Mouse (Mus musculus): ENCODE data around the gene Olfr1344. TPM values are rescaled to one million over a fixed set of nuclear protein-coding genes. Genes with fewer than 3 reads are reported as not detected.
"Not testable (repeated sequence)": the region's sequence is repeated elsewhere in the genome, so short reads cannot be mapped to it uniquely, and the experiment has no call there.

The Olfr1344 gene
- polyA plus RNA-seq, 1 experiment from 2014 or later = not detected

- Histone ChIP-seq H3K9me3 (replicated peaks; ENCODE audit: control insufficient read depth, low read length) (no peaks in the 10 kb centered on the region), H3K27ac (ENCODE audit: low read depth, low read length) (no peak overlapping the region), H3K4me2 (ENCODE audit: low read length) (no peak overlapping the region), H3K27me3 (replicated peaks; ENCODE audit: control insufficient read depth, insufficient read depth, low read length) (no peaks in the 10 kb centered on the region), H3K4me3 (ENCODE audit: low read depth, low read length) (no peak overlapping the region), H3K4me1 (ENCODE audit: control insufficient read depth, insufficient read depth, low read length) (no peaks in the 10 kb centered on the region), H3K36me3 (ENCODE audit: control insufficient read depth, insufficient read depth, low read length) (no peaks in the 10 kb centered on the region), H3K9ac (ENCODE audit: low read length) (no peak overlapping the region)
- WGBS = 90% methylated on average over 3 of the region's 3 CpGs
- no peak for ATAC-seq
- DNase-seq (ENCODE audit: low spot score) = no peak
These were observed 9.1 kb upstream of the Olfr1344 start for GRCm38 (mm10) chr7:6429381-6429780.

GRCm38 (mm10) chr7:6430342-6430741 is 8.1 kb upstream of the Olfr1344 start:
- H3K27ac ChIP-seq (ENCODE audit: low read depth, low read length) = no peak overlapping the region
- 34% methylated on average over 2 of the region's 2 CpGs for WGBS
- peak; percentile 24 for DNase-seq (ENCODE audit: low spot score)

GRCm38 (mm10) chr7:6441173-6441572 is 2.7 kb downstream of the Olfr1344 start:
- WGBS = 74% methylated on average over 2 of the region's 2 CpGs
- H3K9ac ChIP-seq (ENCODE audit: low read length) = no peak overlapping the region
- ATAC-seq (no peak), DNase-seq (ENCODE audit: low spot score) (no peak)
- H3K4me2 ChIP-seq (ENCODE audit: low read length) = no peak overlapping the region
- H3K27me3 ChIP-seq (replicated peaks; ENCODE audit: control insufficient read depth, insufficient read depth, low read length) = no peaks in the 10 kb centered on the region
- H3K9me3 ChIP-seq (replicated peaks; ENCODE audit: control insufficient read depth, low read length) = no peaks in the 10 kb centered on the region
- no peak overlapping the region for H3K4me3 ChIP-seq (ENCODE audit: low read depth, low read length)
- H3K4me1 ChIP-seq (ENCODE audit: control insufficient read depth, insufficient read depth, low read length) = no peaks in the 10 kb centered on the region
- H3K36me3 ChIP-seq (ENCODE audit: control insufficient read depth, insufficient read depth, low read length) = no peaks in the 10 kb centered on the region
- no peak overlapping the region for H3K27ac ChIP-seq (ENCODE audit: low read depth, low read length)

More at GRCm38 (mm10) chr7:6430342-6430741, 8.1 kb upstream of the Olfr1344 start:
- Histone ChIP-seq H3K9ac (ENCODE audit: low read length) (no peak overlapping the region), H3K27me3 (replicated peaks; ENCODE audit: control insufficient read depth, insufficient read depth, low read length) (no peaks in the 10 kb centered on the region), H3K36me3 (ENCODE audit: control insufficient read depth, insufficient read depth, low read length) (no peaks in the 10 kb centered on the region), H3K4me2 (ENCODE audit: low read length) (no peak overlapping the region), H3K4me3 (ENCODE audit: low read depth, low read length) (no peak overlapping the region), H3K4me1 (ENCODE audit: control insufficient read depth, insufficient read depth, low read length) (peaks cover 4% of the 10 kb centered on the region), H3K9me3 (replicated peaks; ENCODE audit: control insufficient read depth, low read length) (no peaks in the 10 kb centered on the region)
- no peak for ATAC-seq

- Histone ChIP-seq H3K36me3 (ENCODE audit: control insufficient read depth, insufficient read depth, low read length) (no peaks in the 10 kb centered on the region), H3K27ac (ENCODE audit: low read depth, low read length) (no peak overlapping the region)
- WGBS = 94% methylated on average over 5 of the region's 5 CpGs
These were observed 9.3 kb downstream of the Olfr1344 start for GRCm38 (mm10) chr7:6447771-6448170.

GRCm38 (mm10) chr7:6455868-6456267 is 17.4 kb downstream of the Olfr1344 start, which contains the start of gene Olfr1336:
Gene Olfr1336 (plus strand): TSS chr7:6456168.
- Histone ChIP-seq H3K27me3 (replicated peaks; ENCODE audit: control insufficient read depth, insufficient read depth, low read length) (no peaks in the 10 kb centered on the region), H3K9me3 (replicated peaks; ENCODE audit: control insufficient read depth, low read length) (no peaks in the 10 kb centered on the region), H3K27ac (ENCODE audit: low read depth, low read length) (no peak within 1 kb of the TSS), H3K9ac (ENCODE audit: low read length) (no peak within 1 kb of the TSS), H3K4me1 (ENCODE audit: control insufficient read depth, insufficient read depth, low read length) (no peaks in the 10 kb centered on the region), H3K4me2 (ENCODE audit: low read length) (no peak within 1 kb of the TSS), H3K4me3 (ENCODE audit: low read depth, low read length) (no peak within 1 kb of the TSS), H3K36me3 (ENCODE audit: control insufficient read depth, insufficient read depth, low read length) (no peaks in the 10 kb centered on the region)
- ATAC-seq (no peak), DNase-seq (ENCODE audit: low spot score) (no peak)

More at GRCm38 (mm10) chr7:6447771-6448170, 9.3 kb downstream of the Olfr1344 start:
- DNase-seq (ENCODE audit: low spot score) = no peak
- Histone ChIP-seq H3K4me1 (ENCODE audit: control insufficient read depth, insufficient read depth, low read length) (no peaks in the 10 kb centered on the region), H3K9me3 (replicated peaks; ENCODE audit: control insufficient read depth, low read length) (no peaks in the 10 kb centered on the region), H3K4me2 (ENCODE audit: low read length) (no peak overlapping the region), H3K27me3 (replicated peaks; ENCODE audit: control insufficient read depth, insufficient read depth, low read length) (no peaks in the 10 kb centered on the region), H3K4me3 (ENCODE audit: low read depth, low read length) (no peak overlapping the region), H3K9ac (ENCODE audit: low read length) (no peak overlapping the region)
- no peak for ATAC-seq

- Histone ChIP-seq H3K4me2 (ENCODE audit: low read length) (no peak overlapping the region), H3K27me3 (replicated peaks; ENCODE audit: control insufficient read depth, insufficient read depth, low read length) (no peaks in the 10 kb centered on the region), H3K27ac (ENCODE audit: low read depth, low read length) (no peak overlapping the region), H3K4me1 (ENCODE audit: control insufficient read depth, insufficient read depth, low read length) (no peaks in the 10 kb centered on the region), H3K9ac (ENCODE audit: low read length) (no peak overlapping the region), H3K36me3 (ENCODE audit: control insufficient read depth, insufficient read depth, low read length) (no peaks in the 10 kb centered on the region), H3K4me3 (ENCODE audit: low read depth, low read length) (no peak overlapping the region), H3K9me3 (replicated peaks; ENCODE audit: control insufficient read depth, low read length) (no peaks in the 10 kb centered on the region)
- DNase-seq (ENCODE audit: low spot score) = no peak
- no peak for ATAC-seq
- 42% methylated on average over 3 of the region's 3 CpGs for WGBS
These were observed 17.9 kb downstream of the Olfr1344 start for GRCm38 (mm10) chr7:6456399-6456798.

GRCm38 (mm10) chr7:6466951-6467350 is 28.5 kb downstream of the Olfr1344 start, which contains the start of gene Olfr1346:
Gene Olfr1346 (plus strand): TSS chr7:6467101.
- H3K4me1 ChIP-seq (ENCODE audit: control insufficient read depth, insufficient read depth, low read length) = no peaks in the 10 kb centered on the region
- no peaks in the 10 kb centered on the region for H3K36me3 ChIP-seq (ENCODE audit: control insufficient read depth, insufficient read depth, low read length)
- ATAC-seq = no peak
- H3K27me3 ChIP-seq (replicated peaks; ENCODE audit: control insufficient read depth, insufficient read depth, low read length) = no peaks in the 10 kb centered on the region
- H3K4me3 ChIP-seq (ENCODE audit: low read depth, low read length) = no peak within 1 kb of the TSS
- H3K27ac ChIP-seq (ENCODE audit: low read depth, low read length) = no peak within 1 kb of the TSS
- DNase-seq (ENCODE audit: low spot score) = no peak
- H3K9me3 ChIP-seq (replicated peaks; ENCODE audit: control insufficient read depth, low read length) = no peaks in the 10 kb centered on the region
- H3K9ac ChIP-seq (ENCODE audit: low read length) = no peak within 1 kb of the TSS
- no peak within 1 kb of the TSS for H3K4me2 ChIP-seq (ENCODE audit: low read length)

- not testable (repeated sequence) for H3K4me3 ChIP-seq (ENCODE audit: low read depth, low read length)
These were observed 39.1 kb downstream of the Olfr1344 start for GRCm38 (mm10) chr7:6477633-6478032.

GRCm38 (mm10) chr7:6486841-6487240 is 48.4 kb downstream of the Olfr1344 start, which contains the start of gene Olfr5:
Gene Olfr5 (minus strand): TSS chr7:6486941.
- Histone ChIP-seq H3K27ac (ENCODE audit: low read depth, low read length) (no peak within 1 kb of the TSS), H3K4me1 (ENCODE audit: control insufficient read depth, insufficient read depth, low read length) (no peaks in the 10 kb centered on the region), H3K4me2 (ENCODE audit: low read length) (no peak within 1 kb of the TSS), H3K9ac (ENCODE audit: low read length) (no peak within 1 kb of the TSS), H3K4me3 (ENCODE audit: low read depth, low read length) (no peak within 1 kb of the TSS), H3K9me3 (replicated peaks; ENCODE audit: control insufficient read depth, low read length) (0 out of 2 replicates have a peak, but pooled peaks cover 3% of the 10 kb centered on the region), H3K36me3 (ENCODE audit: control insufficient read depth, insufficient read depth, low read length) (no peaks in the 10 kb centered on the region), H3K27me3 (replicated peaks; ENCODE audit: control insufficient read depth, insufficient read depth, low read length) (no peaks in the 10 kb centered on the region)
- DNase-seq (ENCODE audit: low spot score) = no peak
- no peak for ATAC-seq
- WGBS = 28% methylated on average over 2 of the region's 2 CpGs

More at GRCm38 (mm10) chr7:6477633-6478032, 39.1 kb downstream of the Olfr1344 start:
- not testable (repeated sequence) for DNase-seq (ENCODE audit: low spot score); H3K9me3 ChIP-seq (replicated peaks; ENCODE audit: control insufficient read depth, low read length); H3K36me3 ChIP-seq (ENCODE audit: control insufficient read depth, insufficient read depth, low read length); H3K4me2 ChIP-seq (ENCODE audit: low read length); H3K27ac ChIP-seq (ENCODE audit: low read depth, low read length); H3K4me1 ChIP-seq (ENCODE audit: control insufficient read depth, insufficient read depth, low read length); H3K27me3 ChIP-seq (replicated peaks; ENCODE audit: control insufficient read depth, insufficient read depth, low read length); ATAC-seq; H3K9ac ChIP-seq (ENCODE audit: low read length)
- 83% methylated on average over 2 of the region's 2 CpGs for WGBS
